Mouse (Mus musculus): ENCODE data around the gene Mafg.

Mafg gene

DNA sequence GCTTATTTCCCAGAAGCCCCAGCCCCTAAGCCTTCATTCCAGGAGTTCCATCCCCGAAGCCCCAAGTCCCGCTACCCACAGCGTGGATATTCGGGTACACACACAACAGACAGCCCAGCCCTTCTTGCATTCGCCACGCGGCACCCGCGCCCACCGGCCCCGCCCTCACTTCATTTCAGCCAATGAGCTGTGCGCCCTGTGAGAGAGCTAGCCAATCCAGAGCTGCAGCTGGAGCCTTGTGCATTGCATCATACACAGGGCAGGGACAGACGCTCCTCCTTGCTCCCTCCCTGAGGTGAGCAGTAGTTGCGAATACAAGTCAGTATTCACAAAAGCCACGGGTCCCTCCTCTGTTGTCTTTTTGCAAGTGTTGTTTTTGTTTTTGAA is 10.2 kb upstream of the Mafg start, which contains the start of gene Pycr1:
Gene Pycr1 (minus strand): TSS at position 169 of the 387 bp plus-strand sequence.
- peak; percentile 96 for DNase-seq (ENCODE audit: low spot score)

DNA sequence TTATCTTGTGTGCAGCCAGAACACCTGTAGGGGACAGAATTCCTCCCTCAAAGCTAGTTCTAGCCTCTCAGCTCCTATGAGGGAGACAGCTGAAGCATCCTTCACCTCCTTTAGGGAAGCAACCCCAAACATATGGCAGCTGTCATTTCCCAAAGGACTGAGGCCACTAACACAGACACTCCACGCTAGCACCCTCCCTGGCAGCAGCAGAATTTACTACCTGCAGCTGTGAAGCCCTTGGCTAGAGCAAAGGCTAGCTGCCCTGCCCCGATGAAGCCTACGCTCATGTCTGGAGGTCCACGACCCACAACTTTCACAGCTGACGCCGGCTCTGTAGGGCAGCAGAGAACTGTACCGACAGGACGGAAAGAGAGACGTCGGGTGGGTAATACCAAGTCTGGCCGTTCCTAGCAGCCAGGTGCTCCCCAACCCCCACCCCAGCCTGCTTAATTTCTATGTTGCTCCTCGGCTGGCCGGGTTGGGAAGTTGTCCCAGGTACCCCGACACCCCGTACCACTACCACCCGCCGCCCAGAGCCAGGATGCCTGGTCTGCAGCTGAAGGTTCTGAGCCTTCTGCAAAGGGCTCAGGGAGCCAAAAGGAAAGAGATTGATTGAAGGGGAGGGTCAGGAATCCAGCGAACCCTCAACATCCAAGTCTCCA is 9.7 kb upstream of the Mafg start:
- no peak for DNase-seq (ENCODE audit: low spot score)

DNA sequence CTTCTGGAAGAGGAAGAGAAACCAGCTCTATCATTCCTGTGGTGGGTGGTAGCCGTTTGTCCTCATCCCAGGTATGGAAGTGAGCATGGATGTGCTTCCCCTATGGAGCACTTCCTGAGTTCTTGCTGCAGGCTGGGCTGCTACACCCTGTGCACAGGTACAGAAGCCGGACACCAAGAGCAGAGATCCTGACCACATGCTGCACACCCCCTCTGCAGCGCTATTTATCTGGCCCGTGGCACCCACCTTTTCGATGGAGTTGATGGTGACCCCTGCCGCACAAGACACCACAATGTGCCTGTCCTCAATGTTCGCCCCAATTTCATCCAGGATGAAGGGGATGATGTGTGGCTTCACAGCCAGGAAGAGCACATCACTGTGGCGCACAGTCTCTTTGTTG is 8.5 kb upstream of the Mafg start:
- DNase-seq (ENCODE audit: low spot score) = no peak

DNA sequence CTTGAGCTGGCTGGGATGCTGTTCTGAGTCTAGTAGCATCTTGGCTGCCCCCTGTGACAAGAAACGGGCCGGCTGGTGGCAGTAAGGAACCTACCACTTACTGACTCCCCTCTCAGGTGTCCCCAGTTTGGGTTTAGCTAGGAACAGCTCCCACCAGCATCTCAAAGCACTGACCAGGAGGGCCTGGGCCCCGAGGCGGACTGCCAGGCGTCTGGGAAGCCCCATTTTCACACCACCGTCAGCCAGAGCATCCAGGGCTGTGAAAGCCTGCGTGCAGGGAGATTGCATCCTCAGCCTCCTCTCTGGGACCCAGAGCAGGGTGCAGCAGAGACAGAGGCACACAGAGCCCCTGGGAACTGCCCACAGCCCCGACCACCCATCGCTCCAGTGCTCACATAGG is 7.9 kb upstream of the Mafg start:
- DNase-seq (ENCODE audit: low spot score) = no peak

DNA sequence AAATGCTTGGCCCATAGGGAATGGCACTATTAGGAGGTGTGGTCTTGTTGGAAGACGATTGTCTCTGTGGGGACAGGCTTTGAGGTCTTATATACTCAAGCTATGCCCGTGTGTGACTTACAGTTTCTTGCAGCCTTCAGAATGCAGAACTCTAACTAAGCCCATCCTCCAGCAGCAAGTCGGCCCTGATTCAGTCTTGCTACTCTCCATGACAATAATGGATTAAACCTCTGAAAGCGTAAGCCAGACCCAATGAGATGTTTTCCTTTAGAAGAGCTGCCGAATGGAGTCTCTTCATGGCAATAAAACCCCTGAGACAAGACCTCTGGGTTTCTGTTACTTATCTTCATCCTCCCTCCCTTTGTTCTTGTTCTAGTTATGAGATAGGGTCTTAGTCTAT is 1.4 kb upstream of the Mafg start:
- DNase-seq (ENCODE audit: low spot score) = no peak

DNA sequence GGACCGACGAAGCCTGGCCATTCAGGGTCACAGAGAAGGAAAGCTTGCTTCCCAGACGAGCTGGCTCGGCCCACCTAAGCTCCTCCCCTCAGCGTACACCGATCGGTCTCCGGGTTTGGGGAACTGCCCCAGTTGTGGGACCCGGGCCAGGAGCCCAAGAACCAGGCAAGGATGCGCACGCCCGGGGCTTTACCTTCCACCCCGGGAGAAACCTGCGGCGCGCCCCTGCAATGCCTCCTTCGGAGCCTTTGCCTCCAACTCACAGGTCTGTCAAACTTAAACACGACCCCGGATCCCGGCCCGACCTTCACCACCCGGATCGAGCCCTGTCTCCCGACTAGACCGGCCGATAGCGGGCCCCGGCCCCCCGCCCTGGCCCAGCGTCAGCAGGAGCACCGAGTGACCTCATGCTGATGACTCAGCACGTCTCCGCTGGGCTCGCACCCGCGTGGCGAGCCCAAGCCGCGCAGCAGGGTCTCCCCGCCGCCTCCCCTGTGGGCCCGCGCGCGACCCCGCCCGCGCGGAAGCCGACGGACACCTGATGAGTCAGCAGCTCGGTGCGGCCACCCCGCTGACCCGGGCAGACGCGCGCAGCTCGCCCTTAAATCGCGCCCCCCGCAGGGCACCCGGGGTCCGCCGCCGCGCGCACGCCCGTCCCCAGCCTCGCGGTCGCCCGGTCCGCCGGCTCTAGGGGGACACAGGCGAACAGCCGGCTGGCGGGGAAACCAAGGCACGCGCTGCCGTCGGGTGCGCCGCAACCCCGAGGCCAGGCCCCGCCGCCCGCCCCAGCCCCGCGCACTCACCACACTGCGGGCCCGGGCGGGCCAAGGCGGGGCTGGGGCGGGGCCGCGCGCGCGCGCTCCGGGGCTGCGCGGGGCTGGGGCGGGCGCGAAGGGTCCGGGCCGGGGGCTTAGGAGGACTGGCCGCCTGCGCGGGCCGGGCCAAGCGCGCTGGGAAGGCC is 561 bp downstream of the Mafg start:
- DNase-seq (ENCODE audit: low spot score) = peak; percentile 80

DNA sequence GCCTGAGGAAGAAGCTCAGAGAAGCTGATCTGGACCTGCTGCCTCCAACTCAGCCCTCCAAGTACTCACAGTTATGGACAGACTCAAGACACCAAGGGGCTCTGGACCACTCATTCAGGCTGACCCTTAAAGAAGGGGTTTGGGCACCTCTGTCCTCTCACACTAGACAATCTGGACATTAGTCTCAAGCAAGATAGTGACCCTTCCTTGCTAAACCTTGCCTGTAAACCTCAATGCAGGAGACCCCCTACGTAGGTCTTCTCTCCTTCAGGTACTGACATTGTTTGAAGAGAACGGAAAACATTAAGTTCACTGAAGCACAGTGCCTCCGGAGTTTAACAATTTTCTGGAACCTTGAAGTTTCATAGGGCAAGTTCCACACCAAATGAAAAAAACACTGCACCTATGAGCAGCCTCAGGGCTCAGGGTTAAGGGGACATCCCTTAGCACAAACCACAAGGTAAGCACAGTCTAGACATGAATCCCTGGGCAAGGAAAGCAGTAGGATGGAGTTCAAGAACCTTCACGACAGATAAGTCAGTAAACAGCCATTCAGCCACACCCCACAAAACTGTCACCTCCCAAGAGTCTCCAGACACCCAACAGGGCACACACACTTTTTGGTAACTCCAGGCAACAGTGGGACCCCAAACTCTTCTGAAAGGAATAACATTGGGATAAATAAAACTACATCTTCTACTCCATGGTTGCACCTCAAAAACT is 1.5 kb downstream of the Mafg start:
- DNase-seq (ENCODE audit: low spot score) = no peak

DNA sequence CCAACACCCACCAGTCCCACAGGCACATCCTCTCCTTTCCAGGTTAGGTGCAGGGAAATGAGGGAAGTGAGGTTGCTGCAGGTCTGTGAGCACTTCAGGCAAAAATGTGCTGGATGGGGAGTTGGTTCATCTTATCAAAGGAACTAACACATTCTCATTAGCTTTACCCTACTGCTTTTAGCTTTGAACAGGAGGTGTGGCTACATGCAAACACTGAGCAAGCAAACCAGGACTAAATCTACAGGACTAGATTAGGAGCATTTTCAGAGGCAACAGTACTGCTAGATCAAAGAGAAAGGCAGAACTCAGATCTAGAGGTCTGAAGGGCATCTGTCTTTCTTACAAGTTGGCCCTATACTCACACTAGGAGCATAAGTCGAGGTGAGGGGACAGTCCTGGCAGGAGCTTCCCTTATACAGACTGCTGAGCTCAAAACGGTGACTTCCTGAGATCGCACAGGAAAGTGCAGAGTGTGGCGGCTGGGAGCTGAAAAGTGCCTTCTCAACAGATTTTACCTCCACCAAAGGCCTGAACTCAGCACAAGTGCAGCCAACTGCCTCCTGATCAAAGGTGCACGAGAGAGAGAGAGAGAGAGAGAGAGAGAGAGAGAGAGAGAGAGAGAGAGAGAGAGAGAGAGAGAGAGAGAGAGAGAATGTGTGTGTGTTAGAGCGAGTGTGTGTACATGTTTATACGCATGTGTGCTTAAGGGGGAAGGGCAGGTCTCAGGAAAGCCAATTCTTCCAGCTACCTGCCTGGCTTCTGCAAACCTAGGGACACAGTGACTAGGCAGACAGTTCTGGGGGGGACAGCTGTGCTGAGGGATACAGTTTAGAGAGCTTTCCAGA is 2.3 kb downstream of the Mafg start:
- DNase-seq (ENCODE audit: low spot score) = no peak

DNA sequence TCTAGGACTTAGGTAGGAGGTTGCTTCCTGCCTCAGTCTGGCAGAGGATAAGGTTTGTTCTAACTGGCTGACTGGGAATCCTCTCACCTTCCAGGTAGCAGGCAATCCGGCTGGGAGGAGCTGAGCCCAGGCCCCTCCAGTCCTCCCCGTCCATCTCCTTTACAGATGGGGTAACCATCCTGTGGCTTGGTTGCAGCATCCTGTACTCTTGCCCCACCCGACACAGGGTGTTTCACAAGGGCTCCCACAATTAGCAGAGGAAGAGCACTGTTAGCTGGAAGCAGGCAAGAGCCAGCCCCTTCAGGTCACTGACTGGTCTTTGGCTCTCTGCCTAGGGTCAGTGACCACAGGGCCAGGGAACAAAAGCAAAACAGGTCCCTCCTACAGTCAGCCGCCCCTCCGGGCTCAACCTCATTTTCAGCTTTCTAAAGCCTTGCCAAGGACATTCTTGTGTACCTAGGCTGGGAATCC is 3.0 kb downstream of the Mafg start:
- DNase-seq (ENCODE audit: low spot score) = no peak

DNA sequence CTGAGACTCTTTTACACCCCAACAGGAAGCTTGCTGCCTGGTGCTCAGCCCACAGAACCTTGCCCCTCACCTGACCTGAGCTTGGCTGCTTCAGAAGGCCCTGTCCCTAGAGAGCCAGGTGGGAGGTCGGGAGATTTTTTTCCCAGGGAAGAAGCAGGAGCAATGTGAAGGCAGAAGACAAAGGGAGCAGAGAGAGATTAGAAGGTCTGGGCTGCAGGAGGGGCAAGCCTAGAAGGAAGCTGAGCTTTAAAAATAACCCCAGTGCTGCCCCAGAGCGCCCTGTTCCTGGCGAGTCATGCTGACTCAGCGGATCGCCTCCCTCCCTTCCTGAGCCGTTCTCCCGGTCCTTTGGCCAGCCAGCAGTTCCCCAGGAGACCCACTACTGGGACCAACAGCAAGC is 3.5 kb downstream of the Mafg start:
- DNase-seq (ENCODE audit: low spot score) = peak; percentile 66

DNA sequence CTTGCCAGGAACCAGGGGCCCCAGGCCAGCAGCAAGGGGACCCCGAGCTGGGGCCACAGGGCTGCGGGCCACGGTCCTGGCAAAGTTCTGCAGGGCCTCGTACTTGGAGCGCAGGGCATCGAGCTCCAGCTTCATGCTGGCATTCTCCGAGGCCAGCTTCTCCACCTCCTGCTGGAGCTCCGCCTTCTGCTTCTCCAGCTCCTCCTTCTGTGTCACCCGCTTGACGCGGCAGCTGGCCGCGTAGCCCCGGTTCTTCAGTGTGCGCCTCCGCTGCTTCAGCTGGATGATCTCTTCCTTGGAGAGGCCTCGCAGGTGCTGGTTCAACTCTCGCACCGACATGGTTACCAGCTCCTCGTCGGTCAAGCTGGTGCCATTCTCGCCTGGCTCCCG is 4.1 kb downstream of the Mafg start:
- DNase-seq (ENCODE audit: low spot score) = no peak

DNA sequence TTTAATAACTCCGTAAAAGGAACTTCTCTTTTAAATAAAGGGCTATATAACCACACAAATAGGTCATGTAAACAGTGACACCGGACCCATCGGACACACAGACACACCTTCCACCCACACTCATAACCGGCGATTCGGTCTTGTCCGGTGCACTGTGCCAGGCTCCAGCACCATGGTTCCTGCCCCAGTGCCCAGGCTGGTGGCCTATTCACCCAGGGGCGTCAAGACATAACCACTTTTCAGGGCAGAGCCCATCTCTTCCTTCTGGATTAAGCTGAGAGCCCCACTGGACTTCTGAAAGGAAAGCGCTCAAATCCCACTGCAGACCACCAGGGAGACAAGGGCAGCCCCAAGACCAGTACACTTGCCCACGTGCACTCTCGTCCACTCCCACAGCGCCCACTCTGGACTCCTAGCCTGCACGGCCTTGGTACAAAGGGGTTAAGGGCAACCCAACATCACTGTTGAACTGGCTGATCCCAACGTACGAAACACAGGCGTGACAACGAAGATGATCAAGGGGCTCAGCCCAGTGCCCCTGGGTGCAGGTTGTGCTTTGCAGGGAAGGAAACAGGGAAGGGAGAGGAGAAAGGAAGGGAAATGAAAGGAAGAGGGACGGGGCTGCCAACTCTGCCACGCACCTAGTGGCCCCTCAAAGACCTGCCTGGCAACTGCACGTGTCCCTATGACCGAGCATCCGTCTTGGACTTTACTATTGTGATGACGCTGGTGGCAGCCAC is 4.6 kb downstream of the Mafg start:
- DNase-seq (ENCODE audit: low spot score) = no peak

DNA sequence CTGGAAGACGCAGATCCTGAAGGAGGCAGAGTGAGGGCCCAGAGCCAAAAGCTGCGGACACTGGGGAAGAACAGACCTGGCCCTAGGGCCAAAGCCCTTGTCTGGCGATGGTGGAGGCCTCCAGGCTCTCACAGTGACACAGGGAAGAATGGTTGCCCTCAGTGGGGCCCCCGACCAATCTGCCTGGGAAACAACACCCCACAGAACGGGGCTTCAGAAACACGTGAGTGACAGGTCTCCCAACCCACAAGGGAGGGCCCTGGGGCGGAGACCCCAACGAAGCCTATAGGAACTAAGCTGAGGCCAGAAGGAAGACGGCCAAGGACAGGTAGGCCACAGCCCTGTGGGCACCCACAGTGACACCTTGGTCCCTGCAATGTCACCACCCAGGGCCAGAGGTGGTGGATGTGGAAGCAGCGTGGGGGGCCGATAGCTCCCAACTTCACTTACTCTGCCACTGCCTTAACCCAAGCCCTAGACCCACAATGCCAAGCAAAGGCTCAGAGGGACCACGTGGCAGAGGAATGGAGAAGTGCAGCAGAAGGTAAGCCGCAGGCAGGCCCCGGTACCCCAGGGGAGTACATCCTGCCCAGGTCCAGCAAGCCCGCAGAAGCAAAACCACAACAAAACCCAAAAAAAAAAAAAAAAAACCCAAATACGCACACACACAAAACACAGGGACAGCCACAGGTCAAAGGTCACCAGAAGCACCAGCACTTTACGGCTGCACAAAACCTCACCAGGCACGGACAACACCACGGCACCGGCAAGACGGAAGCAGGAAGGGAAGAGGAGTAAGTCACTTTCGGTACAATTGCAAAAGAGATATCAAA is 5.7 kb downstream of the Mafg start:
- DNase-seq (ENCODE audit: low spot score) = no peak

DNA sequence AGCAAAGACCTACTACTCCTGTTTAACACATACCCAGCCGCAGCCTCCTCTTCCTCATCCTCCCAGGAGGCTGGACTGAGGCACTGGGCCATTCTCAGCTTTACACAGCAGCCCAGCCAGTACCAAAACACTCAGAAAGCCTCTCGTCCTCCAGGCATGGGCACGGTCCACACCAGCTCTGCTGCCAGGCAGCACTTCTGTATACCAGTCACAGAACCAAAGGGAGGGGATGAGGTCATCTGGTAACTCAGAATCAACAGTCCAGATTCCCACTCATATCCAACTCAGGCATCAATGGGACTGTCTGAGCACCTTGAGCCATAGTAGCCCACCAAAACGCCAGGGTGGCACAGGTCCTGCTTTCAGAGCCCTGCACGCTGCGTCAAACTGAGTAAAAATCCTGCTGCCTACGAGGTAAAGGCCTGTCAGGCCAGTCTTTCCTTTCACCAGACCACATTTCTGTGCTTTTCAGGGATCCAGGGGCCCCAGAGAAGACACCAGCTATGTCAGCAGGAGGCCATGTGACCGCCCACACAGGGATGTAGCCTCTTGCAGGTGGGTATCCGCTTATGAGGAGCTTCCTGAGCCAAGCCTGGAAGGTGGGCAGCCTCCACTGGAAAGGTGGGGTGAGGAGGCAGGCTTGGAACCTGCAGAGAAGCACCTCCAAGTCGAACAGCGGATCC is 6.5 kb downstream of the Mafg start:
- no peak for DNase-seq (ENCODE audit: low spot score)

DNA sequence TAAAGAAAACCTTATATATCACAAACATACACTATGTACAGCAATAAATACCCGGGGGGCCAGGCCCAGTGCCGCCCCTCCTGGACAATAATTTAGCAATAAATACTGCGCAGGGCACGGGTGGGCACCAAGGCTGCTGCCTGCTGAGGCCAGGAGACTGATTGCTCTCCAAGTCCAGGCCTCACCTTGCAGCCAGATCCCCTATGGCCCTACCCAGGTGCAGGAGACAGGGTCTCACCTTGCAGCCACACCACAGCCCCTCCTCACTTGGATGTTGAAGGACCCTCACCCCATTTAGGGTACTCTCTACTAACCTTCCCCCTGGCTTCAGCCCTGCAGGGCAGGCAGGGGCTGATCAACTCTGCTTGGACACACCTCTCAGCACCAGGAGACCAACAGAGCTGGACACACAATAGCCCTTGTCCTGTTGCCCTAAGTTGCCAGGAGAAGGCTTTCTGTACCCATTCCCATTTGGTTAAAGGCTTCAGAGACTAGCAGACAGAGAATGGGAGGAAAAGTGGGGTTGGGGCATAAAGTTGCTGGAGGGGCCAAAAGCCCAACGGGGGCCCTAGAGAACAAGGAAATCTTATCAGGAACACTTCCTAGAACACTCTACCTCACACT is 8.1 kb downstream of the Mafg start, which contains the start of gene Sirt7:
Gene Sirt7 (minus strand): TSS at position 89 of the 624 bp plus-strand sequence.
- DNase-seq (ENCODE audit: low spot score) = no peak

DNA sequence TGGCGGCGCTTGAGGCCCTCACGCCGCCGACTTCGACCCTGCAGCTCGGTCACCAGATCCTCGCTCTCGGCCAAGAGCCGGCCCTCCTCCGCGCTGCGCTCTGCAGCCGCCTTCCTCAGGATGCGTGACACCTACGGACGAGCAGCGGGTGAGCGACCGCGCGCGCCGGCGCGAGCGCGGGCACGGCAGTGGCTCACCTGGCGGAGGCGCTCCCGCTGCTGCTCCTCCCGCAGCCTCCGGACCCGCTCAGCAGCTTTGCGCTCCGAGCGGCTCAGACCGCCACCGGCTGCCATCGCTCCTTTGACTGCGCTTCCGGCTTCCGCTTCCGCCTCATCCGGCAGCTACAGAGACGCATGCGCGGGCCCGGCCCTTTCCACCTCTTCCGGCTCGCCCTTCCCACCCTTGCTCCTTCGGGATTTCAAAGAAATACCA is 8.7 kb downstream of the Mafg start:
- DNase-seq (ENCODE audit: low spot score) = peak; percentile 87

DNA sequence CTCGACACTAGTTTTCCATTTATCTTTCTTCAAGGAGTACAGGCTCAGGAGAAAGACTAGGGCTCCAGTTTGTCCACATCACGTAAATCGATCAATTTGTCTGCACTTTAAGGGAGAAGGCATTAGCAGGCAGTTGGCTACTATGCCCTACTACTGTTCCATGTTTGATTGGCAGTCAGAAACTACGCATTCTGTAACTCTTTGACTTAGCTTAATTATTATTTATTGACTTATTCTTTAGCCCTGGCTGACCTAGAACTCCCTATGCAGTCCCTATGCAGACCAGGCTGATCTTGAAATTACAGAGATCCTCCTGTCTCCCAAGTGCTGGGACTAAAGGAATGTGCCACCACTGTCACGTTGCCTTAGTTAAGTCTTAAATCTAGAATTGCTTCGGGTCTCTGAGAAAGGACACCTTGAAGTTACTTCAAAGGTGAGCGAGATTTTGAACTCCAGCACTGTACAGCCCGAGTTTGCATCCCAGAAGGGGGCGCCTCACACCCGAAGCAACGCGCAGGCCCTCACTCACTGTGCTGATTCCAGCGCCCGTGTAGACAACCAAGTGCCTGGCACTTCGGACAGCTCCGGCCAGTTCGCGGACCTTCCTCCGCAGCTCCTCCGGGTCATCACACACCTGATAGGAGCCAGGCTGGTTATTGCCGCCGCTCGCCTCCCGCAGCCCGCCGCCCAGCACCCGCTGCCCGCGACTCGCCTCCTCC is 9.3 kb downstream of the Mafg start:
- peak; percentile 72 for DNase-seq (ENCODE audit: low spot score)

DNA sequence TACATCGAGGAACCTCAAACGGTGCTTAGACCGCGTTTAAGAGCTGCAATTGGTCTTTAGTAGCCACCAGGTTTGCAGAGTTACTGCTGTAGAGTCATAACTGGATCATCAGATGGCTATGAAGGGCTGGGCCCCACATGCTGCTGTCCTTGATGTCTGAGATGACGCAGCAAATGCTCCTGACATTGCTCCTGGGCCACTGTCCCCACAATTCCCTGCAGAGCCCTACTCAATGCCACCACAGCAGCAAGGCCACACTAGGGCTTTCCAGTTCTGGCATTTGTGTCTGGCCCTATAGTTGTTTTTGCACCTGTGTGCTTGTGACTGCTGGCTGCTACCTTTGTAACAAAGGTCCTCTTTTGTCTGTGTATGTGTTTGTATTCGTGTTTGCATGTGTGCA is 10.6 kb downstream of the Mafg start:
- no peak for DNase-seq (ENCODE audit: low spot score)
